Mouse (Mus musculus): Measurements from ENCODE around the gene Fgfr2.

Gene Fgfr2

DNA sequence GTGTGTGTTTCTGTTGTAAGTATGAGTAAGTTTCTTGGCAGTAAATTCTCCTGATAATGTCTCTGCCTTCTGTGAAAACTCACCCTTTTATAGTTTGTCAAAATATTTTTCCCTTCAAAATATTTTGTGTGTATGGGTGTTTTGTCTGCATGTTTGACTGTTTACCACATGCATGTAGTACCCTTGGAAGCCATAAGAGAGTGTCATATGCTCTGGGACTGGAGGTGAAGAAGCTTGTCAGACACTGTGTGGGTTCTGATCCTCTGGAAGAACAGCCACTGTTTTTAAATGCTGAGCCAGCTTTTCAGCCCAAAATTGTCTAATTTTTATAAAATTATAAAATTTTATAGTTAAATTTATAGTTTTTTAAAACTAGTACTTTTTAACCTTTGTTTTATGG is 188.4 kb downstream of the Fgfr2 start:
- DNase-seq (ENCODE audit: low spot score): no peak

DNA sequence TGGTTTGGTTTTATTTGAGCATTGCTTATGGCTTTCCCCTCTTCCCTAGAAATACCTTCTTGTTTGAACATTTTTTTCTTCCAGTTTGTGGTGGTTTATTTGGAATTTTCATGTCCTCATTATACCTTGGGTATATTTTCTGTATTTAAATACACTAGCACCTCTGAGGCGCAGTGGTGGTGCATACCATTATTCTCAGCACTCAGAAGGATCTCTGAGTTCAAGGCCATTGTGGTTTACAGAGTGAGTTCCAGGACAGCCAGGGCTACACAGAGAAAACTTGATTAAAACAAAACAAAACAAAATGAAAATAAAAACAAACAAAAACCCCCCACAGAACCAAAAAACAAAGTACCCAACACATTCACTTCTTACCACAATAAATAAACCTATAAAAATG is 189.8 kb downstream of the Fgfr2 start:
- DNase-seq (ENCODE audit: low spot score): no peak

DNA sequence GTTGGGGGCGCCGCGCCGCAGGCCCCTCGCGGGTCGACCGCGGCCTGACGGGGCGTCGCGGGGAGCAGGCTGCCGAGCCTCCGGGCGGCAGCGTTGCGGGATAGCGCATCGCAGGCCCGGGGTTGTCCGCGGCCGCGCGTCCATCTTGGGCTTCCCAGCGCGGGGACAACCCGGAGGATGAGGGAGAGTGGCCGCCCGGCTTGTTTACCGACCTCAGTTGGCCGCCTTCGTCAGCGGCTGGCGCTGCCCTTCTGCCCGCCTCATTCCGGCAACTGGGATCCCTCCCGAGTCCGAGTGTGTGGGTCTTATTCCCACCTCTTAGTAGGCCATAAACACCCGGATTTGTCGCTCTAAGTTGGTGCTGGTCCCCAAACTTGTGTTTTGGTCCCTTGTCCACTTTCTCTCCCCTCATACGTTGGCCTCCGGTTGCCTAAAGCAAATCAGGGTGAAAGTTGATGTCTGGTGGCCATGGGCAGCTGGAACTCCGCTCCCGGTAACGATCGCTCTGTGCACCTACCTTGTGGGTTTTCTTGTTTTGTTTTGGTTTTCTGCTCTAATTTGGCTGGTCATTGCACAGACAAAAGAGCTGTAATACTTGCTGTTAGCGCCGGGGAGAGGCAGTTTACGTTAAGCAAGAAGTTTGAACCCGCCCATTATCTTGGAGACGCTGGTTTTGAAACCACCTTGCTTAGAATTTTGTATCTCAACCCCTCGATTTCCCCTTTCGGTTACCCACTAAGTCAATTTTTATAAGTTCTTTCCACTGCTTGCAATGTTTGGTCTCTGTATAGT is 191.4 kb downstream of the Fgfr2 start:
- peak; percentile 36 for DNase-seq (ENCODE audit: low spot score)

DNA sequence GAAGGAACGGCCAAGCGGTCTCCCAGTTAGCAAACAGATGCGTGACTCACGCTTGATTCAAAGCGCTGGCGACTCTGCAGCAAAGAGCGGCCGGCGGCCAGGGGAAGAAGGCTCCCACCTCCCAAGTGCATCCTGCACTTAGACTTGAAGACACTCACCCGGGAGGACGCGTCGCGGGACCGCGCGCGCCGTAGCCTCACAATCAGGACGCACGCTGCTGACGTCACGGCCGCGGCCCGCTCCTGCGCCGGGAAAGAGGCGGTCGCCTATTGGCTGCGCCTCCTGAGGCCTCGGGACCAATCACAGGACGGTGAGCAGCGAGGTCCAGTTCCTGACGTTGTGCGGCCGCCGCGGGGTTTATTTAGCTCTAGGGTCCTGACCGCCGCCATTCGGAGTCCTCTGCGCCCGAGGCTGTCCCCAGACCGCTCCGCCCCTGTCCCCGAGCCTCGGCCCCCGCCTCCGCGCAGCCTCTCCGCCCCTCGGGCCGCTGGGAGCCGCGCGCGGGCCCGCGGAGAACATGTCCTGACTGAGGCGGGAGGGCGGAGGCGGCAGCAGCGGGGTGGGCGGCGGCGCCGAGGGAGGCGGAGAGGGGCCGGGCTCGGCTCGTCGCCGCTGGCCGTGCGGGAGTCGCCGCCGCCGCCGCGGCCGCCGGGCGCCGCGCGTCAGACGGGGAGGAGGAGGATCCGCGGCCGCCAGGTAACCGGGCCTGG is 192.1 kb downstream of the Fgfr2 start, which contains the start of gene Zranb1:
TSS of gene Zranb1 (plus strand) at position 293 of the 710 bp plus-strand sequence.
- DNase-seq (ENCODE audit: low spot score): peak; percentile 97

DNA sequence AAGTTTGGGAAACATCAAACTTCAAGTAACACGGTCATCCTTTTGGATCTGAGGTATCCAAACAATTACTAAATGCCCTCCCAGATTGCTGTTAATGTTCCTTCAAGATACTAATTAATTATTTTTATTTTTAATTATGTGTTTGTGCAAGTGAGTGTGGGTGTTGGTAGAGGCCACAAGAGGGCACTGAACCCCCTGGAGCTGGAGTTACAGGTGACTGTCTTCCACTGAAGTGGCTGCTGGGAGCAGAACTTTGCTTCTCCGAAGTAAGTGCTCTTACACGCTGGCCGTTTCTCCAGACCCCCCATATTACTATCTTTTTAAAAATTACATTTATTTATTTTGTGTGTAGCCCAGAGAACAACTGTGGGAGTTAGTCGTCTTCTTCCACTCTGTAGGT is 193.1 kb downstream of the Fgfr2 start:
- no peak for DNase-seq (ENCODE audit: low spot score)

DNA sequence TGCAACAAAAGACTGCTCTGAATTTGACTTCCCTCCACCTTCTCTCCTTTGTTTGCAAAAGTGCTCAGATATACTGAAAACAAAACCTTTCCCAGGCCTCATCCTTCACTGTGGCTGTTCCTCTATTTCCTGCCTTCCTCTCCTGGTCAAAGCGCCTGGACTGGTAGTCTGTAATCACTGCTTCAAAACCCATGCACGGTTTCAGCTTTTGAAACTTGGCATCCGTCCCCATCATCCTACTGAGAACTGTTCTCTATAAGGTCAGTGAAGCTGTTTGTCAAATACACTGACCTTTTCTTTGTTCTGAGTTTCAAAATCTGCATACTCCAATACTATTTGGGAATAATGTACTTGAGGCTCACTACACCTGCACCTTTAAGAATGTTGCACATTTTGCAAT is 195.9 kb downstream of the Fgfr2 start:
- DNase-seq (ENCODE audit: low spot score): no peak

DNA sequence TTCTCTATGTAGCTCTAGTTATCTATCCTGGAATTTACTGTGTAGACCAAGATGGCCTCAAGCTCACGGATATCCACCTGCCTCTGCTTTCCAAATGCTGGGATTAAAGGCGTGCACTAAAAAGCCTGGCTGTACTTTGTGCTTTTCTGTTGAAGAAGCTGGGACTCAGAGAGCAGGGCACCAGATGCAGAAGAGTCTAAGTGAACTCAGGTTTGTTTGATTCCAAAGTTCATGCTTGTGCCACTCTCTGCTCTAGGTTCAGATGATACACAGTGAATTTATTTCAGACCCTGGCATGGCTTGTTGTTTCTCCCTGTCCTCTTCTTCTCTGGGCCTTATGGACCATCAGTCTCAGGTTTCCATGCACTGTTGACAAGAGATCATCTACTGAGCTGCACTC is 197.9 kb downstream of the Fgfr2 start:
- no peak for DNase-seq (ENCODE audit: low spot score)

DNA sequence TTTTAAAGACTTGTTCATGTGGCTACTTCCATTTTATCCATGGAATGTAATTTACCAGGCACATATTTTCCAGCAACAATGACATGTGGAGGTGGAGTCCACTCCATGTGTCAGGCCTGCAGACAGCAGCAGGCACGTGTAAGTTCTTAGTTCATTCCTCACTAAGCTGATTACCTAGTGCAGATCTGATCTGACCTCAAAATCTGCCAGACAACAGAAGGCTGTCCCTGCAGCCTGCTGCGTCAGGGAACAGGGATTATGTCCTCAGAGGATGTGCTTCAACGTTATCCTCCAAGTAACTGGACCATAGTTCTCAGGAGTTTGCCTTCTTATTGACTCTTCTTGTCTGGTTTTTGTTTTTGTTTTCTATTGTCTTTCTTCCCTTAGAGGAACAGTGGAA is 201.2 kb downstream of the Fgfr2 start:
- no peak for DNase-seq (ENCODE audit: low spot score)

DNA sequence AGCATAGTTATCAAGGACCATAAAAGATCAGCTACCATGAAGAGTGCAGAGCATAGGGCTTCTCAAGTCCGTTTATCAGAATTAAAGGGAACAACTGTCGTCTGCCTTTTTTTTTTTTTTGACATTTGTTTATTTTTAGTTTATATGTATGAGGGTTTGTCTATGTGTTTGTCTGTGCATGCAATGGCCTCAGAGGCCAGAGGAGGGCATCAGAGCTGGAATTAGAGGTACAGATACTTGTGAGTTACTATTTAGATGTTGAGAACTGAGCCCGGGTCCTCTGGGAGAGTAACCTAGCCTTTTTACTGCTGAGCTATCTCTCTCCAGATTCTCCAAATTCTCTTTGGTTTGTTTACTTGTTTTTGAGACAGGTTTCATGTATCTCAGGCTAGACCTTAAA is 219.4 kb downstream of the Fgfr2 start:
- DNase-seq (ENCODE audit: low spot score): no peak

DNA sequence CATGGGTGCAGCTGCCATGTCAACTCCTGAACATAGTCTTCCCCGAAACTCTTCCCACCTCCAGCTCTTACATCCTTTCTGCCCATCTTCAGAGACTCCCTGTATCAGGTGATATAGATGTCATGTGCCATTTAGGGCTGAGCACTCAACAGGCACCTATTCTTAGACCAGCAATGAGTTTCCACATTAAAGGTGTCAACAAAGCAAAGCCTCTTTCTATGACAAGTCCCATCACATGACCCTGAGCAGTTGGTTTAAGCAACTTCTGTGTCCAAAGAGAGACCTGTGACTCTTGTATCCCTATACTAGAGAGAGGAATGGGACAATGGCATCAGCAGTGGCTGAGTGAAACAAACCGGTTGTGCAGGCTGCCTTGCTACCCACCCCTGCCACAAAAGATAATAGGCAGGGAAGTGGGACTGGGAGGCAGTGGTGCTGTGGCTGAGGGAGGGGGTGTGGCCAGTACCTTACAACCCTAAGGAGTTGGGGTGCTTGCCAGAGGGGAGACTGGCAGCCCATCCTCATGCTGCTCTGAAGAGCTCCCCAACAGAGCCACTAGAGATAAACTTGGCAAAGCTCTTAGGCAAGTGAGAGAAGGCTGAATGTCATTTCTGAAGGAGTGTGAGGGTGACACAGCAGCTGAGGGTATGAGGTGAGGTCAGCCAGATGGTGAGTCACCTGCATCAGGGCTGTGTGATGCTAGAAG is 222.2 kb downstream of the Fgfr2 start:
- no peak for DNase-seq (ENCODE audit: low spot score)

DNA sequence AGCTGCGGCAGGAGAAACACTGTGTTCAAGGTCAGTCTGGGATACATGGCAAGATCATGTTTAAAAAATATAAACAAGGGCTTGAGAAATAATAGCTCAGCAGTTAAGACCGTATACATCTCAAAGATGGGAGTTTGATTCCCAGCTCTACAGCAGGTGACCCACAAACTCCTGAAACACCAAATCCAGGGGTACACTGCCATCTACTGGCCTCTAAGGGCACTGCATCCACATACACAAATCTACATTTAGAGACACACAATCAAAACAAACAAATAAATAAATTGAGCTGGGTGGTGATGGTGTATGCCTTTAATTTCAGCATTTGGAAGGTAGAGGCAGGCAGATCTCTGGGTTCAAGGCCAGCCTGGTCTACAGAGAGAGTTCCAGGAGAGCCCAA is 224.9 kb downstream of the Fgfr2 start:
- no peak for DNase-seq (ENCODE audit: low spot score)

DNA sequence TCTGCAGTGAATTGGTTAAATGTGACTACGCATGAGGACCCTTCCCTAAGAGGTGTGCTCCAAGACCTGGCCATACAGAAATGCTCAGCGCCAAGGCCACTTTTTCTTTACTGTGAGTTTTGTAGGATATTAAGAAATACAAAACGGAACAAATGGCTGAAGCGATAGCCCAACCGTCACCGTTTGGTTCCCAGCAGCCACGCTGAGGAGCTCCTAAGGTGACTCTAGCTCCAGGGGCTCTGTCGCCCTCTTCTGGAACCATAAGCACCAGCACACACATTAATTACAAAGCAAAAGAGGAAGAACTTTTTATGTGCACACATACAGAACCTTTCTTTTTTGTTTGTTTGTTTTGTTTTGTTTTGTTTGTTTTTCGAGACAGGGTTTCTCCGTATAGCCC is 225.9 kb downstream of the Fgfr2 start:
- DNase-seq (ENCODE audit: low spot score): no peak

DNA sequence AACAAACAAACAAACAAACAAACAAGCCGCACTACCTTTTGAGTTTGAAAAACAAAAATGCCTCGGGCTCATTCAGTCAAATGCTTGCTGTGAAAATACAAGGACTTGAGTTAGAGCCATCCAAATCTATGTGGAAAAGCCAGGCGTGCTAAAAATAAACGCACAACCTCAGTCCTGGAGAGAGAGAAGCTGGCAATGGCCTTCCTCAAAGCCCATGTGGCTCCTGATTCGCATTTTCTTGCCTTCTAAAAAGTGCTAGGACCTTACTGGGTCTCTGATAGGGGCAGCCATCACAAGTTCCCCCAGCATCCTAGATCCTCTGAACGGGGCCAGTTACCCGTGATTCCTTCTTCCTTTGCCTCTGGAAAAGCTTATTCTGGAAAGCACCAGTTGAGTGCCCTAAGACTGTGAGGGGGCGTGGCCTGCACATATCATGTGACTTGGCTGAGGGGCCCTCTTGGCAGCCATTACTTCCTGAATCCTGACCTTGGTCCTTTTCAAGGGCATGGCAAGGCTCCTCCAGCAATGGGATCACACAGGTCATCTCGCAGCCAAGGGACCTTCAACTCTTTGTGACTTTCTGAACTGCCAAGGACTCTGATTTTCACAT is 226.8 kb downstream of the Fgfr2 start:
- no peak for DNase-seq (ENCODE audit: low spot score)

DNA sequence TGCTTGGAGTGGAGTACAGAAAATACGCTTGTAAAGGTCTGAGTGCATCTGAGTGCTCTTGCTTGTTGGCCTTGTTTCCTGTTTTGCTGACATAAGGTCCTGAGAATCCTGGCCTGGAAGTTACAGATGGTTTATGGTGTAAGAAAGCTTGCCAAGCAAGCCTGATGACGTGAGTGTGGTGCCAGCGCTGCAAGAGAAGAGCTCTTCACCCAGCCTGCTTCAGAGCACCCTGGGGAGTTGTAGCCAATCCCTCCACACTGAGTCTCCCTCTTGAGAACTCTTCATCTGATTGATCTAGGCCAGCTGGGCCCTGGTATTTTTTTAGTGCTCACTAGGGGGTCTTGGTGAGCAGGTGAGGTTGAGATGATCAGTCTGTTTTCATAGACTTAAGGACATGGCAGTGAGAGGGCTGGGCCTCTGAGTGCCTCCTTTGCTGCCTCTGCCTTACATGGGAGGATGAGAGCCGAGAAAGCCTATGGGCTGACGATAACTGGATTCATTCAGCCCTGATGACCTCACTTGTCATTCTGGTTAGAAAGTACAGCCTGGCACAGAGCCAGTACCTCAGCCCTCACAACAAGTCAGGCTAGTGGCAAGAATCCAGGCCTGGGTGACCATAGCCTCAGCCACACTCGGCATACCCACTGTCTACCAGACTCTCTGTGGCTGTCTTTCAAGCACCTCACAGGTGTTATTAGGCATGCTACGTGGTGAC is 228.2 kb downstream of the Fgfr2 start:
- DNase-seq (ENCODE audit: low spot score): no peak

DNA sequence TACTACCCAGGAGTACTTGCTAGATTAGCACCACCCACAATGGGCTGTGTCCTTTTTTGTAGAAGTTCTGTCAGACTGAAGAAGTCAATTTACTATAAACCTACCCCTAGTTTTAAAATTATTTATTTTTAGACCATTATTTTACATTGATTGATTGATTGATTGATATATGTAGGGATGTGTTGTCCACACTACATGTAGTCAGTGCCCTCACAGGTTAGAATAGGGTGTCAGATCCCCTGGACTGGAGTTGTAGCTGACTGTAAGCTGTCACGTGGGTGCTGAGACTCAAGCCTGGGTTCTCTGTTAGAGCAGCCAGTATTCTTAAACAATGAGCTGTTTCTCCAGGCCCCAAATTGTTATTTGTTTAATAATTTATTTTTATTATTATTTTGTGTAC is 229.8 kb downstream of the Fgfr2 start:
- DNase-seq (ENCODE audit: low spot score): no peak

DNA sequence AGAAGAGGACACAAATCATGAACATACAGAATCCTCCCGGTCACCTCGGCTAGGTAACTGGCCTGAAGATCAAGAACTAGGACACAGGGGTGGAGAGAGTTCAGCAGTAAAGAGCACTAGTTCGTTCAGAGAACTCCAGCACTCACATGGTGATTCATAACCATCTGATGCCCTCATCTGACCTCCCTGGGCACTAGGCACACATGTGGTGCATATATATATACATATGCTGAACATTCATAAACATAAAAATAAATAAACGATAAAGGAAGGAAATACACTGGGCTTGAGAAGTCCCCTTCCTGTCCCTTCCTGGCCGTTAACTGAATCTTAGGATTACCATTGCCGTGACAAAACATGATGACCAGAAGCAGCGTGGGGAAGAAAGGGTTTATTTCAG is 230.3 kb downstream of the Fgfr2 start:
- no peak for DNase-seq (ENCODE audit: low spot score)

DNA sequence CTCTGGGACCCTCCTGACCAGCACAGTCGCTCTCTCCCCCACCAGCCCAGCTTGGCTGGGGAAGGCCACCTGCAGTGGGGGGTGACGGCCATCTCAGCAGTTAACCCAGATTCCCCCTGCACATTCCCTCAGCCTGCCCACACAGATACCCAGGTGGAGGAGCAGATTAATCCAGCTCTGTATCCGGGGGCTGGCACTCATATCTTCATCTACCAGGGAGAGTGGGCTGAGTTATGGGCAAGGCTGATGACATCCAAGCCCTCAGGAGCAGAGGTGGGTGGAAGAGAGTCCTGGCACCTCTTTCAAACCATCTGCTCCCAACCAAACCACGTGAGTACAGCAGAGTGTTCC is 230.9 kb downstream of the Fgfr2 start:
- DNase-seq (ENCODE audit: low spot score): no peak

DNA sequence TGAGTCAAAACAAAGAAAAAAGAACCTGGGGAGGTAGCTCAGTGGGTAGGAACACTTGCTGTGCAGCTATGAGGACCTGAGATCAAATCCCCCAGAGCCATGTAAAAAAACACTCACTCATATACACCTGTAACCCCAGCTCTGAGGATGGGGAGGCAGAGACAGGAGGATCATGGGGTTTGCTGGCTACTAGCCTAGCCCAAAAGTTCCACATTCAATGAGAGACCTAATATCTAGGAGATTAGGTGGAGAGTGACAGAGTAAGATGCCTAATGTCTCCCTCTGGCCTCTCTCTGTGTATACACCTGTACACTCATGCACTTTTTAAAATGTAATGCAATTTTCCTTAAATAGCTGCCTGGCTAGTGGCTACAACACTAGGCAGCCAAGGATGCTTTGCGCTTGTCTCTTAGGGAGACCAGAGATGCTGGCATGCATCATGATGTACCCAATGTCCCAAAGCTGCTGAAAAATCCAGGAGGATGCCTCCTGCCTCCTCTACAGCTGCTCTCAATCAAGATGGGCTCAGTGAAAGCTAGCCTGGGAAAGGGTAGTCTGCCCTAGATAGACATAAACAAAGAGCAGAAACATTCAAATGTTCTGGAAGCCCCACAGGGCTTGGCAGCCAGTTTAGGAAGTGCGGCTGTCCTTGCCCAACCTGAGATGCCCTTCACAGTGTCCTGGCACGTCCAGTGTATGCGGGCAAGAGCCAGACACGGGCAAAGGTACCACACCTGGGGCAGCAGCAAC is 231.4 kb downstream of the Fgfr2 start:
- no peak for DNase-seq (ENCODE audit: low spot score)

DNA sequence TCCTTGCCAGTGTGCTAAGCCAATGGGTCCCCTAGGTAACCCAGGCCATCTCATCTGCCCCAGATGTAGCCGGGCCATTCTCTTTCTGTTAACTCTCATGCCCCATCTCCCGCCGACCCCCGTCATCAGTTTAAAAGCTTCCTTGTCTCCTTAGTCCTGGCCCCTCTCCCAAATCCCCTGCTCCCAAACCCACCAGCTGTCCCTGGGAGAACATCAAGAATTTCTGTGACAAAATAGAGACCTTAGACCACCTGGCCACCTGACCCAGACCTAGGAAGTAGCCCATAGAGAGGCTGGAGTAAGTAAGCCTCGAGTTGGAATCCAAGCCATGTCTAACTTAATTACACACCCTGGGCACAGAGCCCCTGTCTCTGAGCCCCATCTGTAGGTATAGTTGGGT is 232.9 kb downstream of the Fgfr2 start:
- DNase-seq (ENCODE audit: low spot score): no peak

DNA sequence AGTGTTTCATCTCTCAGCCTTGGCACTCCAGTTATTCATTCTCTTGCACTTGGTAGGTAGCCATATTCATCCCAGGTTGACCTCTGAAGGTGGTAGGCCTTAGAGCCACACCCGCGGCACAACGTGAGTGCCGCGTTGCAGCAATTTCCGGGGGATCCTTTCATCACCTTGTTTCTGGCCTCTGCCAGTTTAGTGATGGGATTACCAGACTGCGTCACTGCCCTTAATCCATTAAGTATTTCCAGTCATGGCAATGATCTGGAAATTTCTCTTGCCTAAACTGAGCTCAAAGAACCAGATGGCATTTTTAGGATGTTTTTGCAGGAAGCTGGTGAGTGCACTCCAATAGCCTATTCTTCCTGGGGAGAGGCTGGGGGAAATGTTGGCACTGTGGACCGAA is 233.5 kb downstream of the Fgfr2 start:
- no peak for DNase-seq (ENCODE audit: low spot score)

DNA sequence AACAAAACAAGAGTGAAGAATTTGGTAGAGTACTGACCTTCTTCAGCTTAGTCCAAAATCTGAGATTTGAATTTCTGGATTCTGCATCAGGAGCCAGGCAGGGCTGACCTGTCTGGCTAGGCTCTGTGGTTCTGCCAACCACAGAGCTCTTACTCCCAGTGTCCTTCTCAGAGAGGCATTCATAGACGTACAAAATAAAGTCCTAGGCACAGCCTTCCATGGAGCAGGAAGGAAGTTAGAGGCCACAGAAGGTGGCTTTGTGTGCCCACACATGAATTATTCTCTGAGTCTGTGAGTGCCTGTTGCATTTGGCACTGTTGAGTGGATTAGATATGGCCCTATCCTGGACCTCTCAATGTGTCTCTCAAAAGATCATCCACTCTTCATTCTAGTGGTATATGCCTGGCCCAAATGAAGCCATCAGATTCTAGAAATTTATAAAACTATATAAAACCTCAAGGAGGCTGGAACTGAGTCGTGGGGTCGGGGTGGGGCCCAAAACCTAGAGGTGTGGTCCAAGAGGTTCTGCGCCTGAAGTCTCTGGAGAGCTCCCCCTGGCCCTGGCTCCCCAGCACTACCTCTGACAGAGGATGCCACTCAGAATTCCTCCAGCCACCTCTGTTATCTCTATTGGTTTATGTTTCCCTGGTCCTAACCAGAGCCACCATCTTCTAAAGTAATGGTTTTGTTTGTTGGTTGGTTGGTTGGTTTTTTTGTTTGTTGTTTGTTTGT is 234.5 kb downstream of the Fgfr2 start:
- no peak for DNase-seq (ENCODE audit: low spot score)
